Mouse (Mus musculus): ENCODE measurements at regions not wholly inside any gene's neighbourhood (a gene's known extent, or its start where the extent isn't known, plus 50 kb on each side); places are given as distances from the start of the nearest gene placed in this dataset.
A peak's percentile ranks its signal among the peaks of the same experiment; 100 is the strongest.

GRCm38 (mm10) chr8:74555434-74555833 is 317.5 kb upstream of the Isx start:
- no peak overlapping the region for H3K9ac ChIP-seq (replicated peaks)
- ATAC-seq (replicated peaks), result no peak

GRCm38 (mm10) chr8:74557539-74558464 is 315.2 kb upstream of the Isx start:
- no peak overlapping the region for H3K9ac ChIP-seq (replicated peaks)
- H3K9me3 ChIP-seq, result no peaks in the 10 kb centered on the region
- 17% methylated on average over 5 of the region's 5 CpGs for WGBS
- peak; percentile 77 for ATAC-seq (replicated peaks)
- peaks cover 16% of the 10 kb centered on the region for H3K4me1 ChIP-seq
- H3K4me2 ChIP-seq (replicated peaks), result 0 out of 2 replicates have a peak overlapping the region, but pooled peaks have one; percentile 19
- no peaks in the 10 kb centered on the region for H3K27me3 ChIP-seq
- no peaks in the 10 kb centered on the region for H3K36me3 ChIP-seq
- H3K27ac ChIP-seq (replicated peaks), result no peak overlapping the region; the same call in 1 of the 2 replicates
- H3K4me3 ChIP-seq, result no peak overlapping the region

More at GRCm38 (mm10) chr8:74555434-74555833, 317.5 kb upstream of the Isx start:
- 69% methylated on average over 2 of the region's 2 CpGs for WGBS
- H3K36me3 ChIP-seq, result no peaks in the 10 kb centered on the region
- no peaks in the 10 kb centered on the region for H3K9me3 ChIP-seq
- no peak overlapping the region for H3K4me2 ChIP-seq (replicated peaks)
- H3K27ac ChIP-seq (replicated peaks), result no peak overlapping the region
- no peak overlapping the region for H3K4me3 ChIP-seq
- H3K4me1 ChIP-seq, result peaks cover 16% of the 10 kb centered on the region
- no peaks in the 10 kb centered on the region for H3K27me3 ChIP-seq

- Histone ChIP-seq H3K27ac (replicated peaks) (no peak overlapping the region), H3K27me3 (no peaks in the 10 kb centered on the region), H3K9me3 (no peaks in the 10 kb centered on the region), H3K36me3 (no peaks in the 10 kb centered on the region), H3K4me1 (peaks cover 16% of the 10 kb centered on the region), H3K9ac (replicated peaks) (no peak overlapping the region), H3K4me3 (no peak overlapping the region), H3K4me2 (replicated peaks) (no peak overlapping the region)
- 25% methylated on average over 1 of the region's 1 CpGs for WGBS
- no peak; the same call in 1 of the 2 replicates for ATAC-seq (replicated peaks)
Measured at GRCm38 (mm10) chr8:74561040-74561439, 311.9 kb upstream of the Isx start.
